Comparison of ENCODE assay signal across 19 mouse cellular contexts in the genomic region with DNA sequence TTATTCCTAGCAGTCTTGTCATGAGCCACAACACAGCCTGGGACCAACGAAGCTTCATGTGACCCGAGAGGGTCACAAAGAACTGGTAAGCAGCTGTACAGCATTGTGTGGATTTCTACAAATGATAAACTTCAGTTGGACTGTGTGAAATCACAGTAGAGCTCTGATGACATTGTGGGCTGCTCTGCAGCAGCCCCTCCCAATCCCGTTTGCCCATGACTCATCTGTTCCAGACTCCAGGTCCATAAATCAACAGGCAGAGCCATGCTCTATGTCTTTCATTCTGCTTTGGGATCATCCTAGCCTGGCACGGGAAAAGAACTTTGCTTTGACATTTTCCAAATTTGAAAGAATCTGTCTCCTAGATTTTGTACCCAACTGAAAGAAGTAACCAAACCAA. TPM values are rescaled to one million over a fixed set of nuclear protein-coding genes. Genes with fewer than 3 reads are reported as not detected.
DNase-seq lines count a peak whose midpoint lies in the region; ATAC-seq lines count a peak whose summit lies in the region.
"Had no signal": no experiment of that assay in that cellular context is flagged by ENCODE, and none has a peak within 500 bp of the region (broad histone marks: within the 10 kb centered on the region; RNA-seq: fewer than 3 reads in every experiment).

No protein-coding gene starts in this region.

- H3K4me2 ChIP-seq in liver, embryonic 12.5 days: no peak overlapping the region
- H3K4me2 ChIP-seq in forebrain, embryonic 12.5 days: no peak overlapping the region
- H3K4me2 ChIP-seq: embryonic facial prominence, embryonic 13.5 days; heart, embryonic 11.5 days; midbrain, embryonic 13.5 days; neural tube, embryonic 15.5 days had no signal

- peak; percentile 32 for DNase-seq in urinary bladder, postnatal 14 days (ENCODE audit: low spot score)
- DNase-seq in urinary bladder, postnatal 10 days (ENCODE audit: low spot score): no peak
- peak; percentile 58 for DNase-seq in adipocyte (ENCODE audit: low spot score)
- DNase-seq in brain, adult 2 months (ENCODE audit: low read depth, low spot score): peak; percentile 35
- DNase-seq in cerebellum, postnatal 4 days (ENCODE audit: low spot score in 2 of 2): no peak
- DNase-seq: cerebellum, adult 2 months; gastrocnemius, postnatal 36 days; heart, postnatal 36 days; kidney, adult 9 months; liver; thymus, adult 18-20 months had no signal

- H3K9ac ChIP-seq in liver, embryonic 12.5 days: no peak overlapping the region
- no peak overlapping the region for H3K9ac ChIP-seq in forebrain, embryonic 12.5 days
- H3K9ac ChIP-seq: embryonic facial prominence, embryonic 13.5 days; midbrain, embryonic 13.5 days; neural tube, embryonic 15.5 days had no signal

- H3K36me3 ChIP-seq in liver, embryonic 12.5 days: no peaks in the 10 kb centered on the region
- no peaks in the 10 kb centered on the region for H3K36me3 ChIP-seq in forebrain, embryonic 12.5 days (replicated peaks)
- H3K36me3 ChIP-seq: embryonic facial prominence, embryonic 13.5 days; midbrain, embryonic 13.5 days; neural tube, embryonic 15.5 days had no signal

- WGBS in liver, embryonic 12.5 days (ENCODE audit: insufficient replicate concordance): 46% methylated on average over 4 of the region's 4 CpGs
- WGBS in forebrain, embryonic 12.5 days: 81% methylated on average over 4 of the region's 4 CpGs

- H3K27ac ChIP-seq in liver, embryonic 12.5 days: no peak overlapping the region
- H3K27ac ChIP-seq in forebrain, embryonic 12.5 days: no peak overlapping the region
- H3K27ac ChIP-seq: embryonic facial prominence, embryonic 13.5 days; midbrain, embryonic 13.5 days; neural tube, embryonic 15.5 days had no signal

- H3K27me3 ChIP-seq in liver, embryonic 12.5 days (replicated peaks): no peaks in the 10 kb centered on the region
- H3K27me3 ChIP-seq in forebrain, embryonic 12.5 days: peaks cover 8% of the 10 kb centered on the region; the same call in 1 of the 2 replicates
- H3K27me3 ChIP-seq: embryonic facial prominence, embryonic 13.5 days; neural tube, embryonic 15.5 days had no signal

- no peak overlapping the region for H3K4me3 ChIP-seq in liver, embryonic 12.5 days
- H3K4me3 ChIP-seq in forebrain, embryonic 12.5 days (replicated peaks): no peak overlapping the region
- H3K4me3 ChIP-seq: embryonic facial prominence, embryonic 13.5 days; midbrain, embryonic 13.5 days; neural tube, embryonic 15.5 days had no signal

- peaks cover 5% of the 10 kb centered on the region; the same call in 1 of the 2 replicates for H3K4me1 ChIP-seq in liver, embryonic 12.5 days
- peaks cover 4% of the 10 kb centered on the region for H3K4me1 ChIP-seq in forebrain, embryonic 12.5 days

- ATAC-seq in liver, embryonic 12.5 days: no peak
- ATAC-seq in forebrain, embryonic 12.5 days (ENCODE audit: low FRiP score): no peak
- ATAC-seq: activated CD4-positive, CD25-positive, alpha-beta regulatory T cell, adult 4 months; hindbrain, embryonic 16.5 days; midbrain, embryonic 13.5 days had no signal

- no peaks in the 10 kb centered on the region for H3K9me3 ChIP-seq in liver, embryonic 12.5 days (replicated peaks)
- H3K9me3 ChIP-seq in forebrain, embryonic 12.5 days: no peaks in the 10 kb centered on the region
- H3K9me3 ChIP-seq: embryonic facial prominence, embryonic 13.5 days; midbrain, embryonic 13.5 days; neural tube, embryonic 15.5 days had no signal

RNA-seq across cellular contexts. Expression of a gene that starts 4.7 kb away (rescaled TPM):
- polyA plus RNA-seq in liver, embryonic 12.5 days (2016; fragmentation: Nextera tagmentation; extraction: Ambion mirVana): 1.7 and 2.0 TPM in 2 replicates
- polyA plus RNA-seq in forebrain, embryonic 12.5 days (2016; fragmentation: Nextera tagmentation; extraction: Ambion mirVana): 62.4 and 67.4 TPM in 2 replicates

RNA-seq across cellular contexts. Expression of a gene that starts 20.2 kb away (rescaled TPM):
- 0.05 and 0.25 TPM in 2 replicates for polyA plus RNA-seq in liver, embryonic 12.5 days (2016; fragmentation: Nextera tagmentation; extraction: Ambion mirVana)
- 2.2 and 3.0 TPM in 2 replicates for polyA plus RNA-seq in forebrain, embryonic 12.5 days (2016; fragmentation: Nextera tagmentation; extraction: Ambion mirVana)
- polyA plus RNA-seq: activated CD4-positive, CD25-positive, alpha-beta regulatory T cell, adult 4 months had no signal

Comparison
In these comparisons a context has a peak if more than half of its experiments do, and no peak if none do; other contexts are left out.
1. DNase-seq: peak in urinary bladder, postnatal 14 days (single experiment), adipocyte (single experiment) and brain, adult 2 months (single experiment); none in urinary bladder, postnatal 10 days (single experiment) and cerebellum, postnatal 4 days (0 of 2).
2. RNA of a gene that starts 4.7 kb away (polyA plus RNA-seq): 62.4 to 67.4 TPM in forebrain, embryonic 12.5 days; 1.7 to 2.0 TPM in liver, embryonic 12.5 days; every median in the first group is over 10 times any median in the second.